Comparison of ENCODE assay signal across 8 mouse cellular contexts in the genomic region with DNA sequence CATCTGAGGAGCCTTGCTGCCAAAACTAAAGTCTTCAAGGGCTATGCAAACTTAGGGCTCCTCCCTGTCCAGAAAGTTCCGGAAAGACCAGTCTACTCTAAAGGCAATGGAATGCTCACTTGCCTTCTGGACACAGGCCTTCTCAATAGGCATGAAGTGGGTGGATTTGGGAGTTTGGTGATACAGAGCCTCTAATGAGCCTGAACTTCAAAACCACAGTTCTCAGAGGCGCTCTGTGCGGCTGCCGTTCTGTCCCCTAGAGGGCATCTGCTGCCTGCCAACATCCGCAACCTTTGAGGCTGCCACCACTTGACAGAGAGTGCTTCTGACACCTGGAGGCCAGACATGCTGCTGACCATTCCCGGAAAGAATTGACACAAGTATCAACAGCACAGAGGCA. TPM values are rescaled to one million over a fixed set of nuclear protein-coding genes. Genes with fewer than 3 reads are reported as not detected.
DNase-seq lines count a peak whose midpoint lies in the region; ATAC-seq and TF ChIP-seq lines count a peak whose summit lies in the region.

No protein-coding gene starts in this region.

- H3K4me3 ChIP-seq in heart, embryonic 12.5 days, result no peak overlapping the region
- H3K4me3 ChIP-seq in ES-Bruce4 (ENCODE audit: low read depth, low read length), result no peak overlapping the region
- H3K4me3 ChIP-seq in forebrain, embryonic 15.5 days, result no peak overlapping the region

- no peak for TF ChIP-seq EP300 in ES-Bruce4 (IDR thresholded peaks at IDR 0.05; ENCODE audit: insufficient read depth, low read depth, low read length)

- no peak overlapping the region for H3K27ac ChIP-seq in heart, embryonic 12.5 days (ENCODE audit: poor library complexity, severe bottlenecking)
- no peak overlapping the region for H3K27ac ChIP-seq in ES-Bruce4 (ENCODE audit: insufficient read depth, low read length)
- H3K27ac ChIP-seq in forebrain, embryonic 15.5 days (replicated peaks), result no peak overlapping the region

- no peak for ATAC-seq in heart, embryonic 12.5 days (ENCODE audit: insufficient number of reproducible peaks, low FRiP score)
- peak; percentile 49; the same call in 1 of the 2 replicates for ATAC-seq in megakaryocyte-erythroid progenitor cell, adult 5-6 weeks (replicated peaks; ENCODE audit: low FRiP score, low TSS enrichment, poor library complexity, severe bottlenecking)
- ATAC-seq in forebrain, embryonic 15.5 days (replicated peaks), result no peak

- no peak overlapping the region for H3K4me2 ChIP-seq in heart, embryonic 12.5 days
- no peak overlapping the region for H3K4me2 ChIP-seq in forebrain, embryonic 15.5 days (replicated peaks)

- H3K9ac ChIP-seq in heart, embryonic 12.5 days, result no peak overlapping the region
- no peak overlapping the region for H3K9ac ChIP-seq in ES-Bruce4 (ENCODE audit: low read depth, poor library complexity, severe bottlenecking)
- no peak overlapping the region for H3K9ac ChIP-seq in forebrain, embryonic 15.5 days (replicated peaks)

- DNase-seq in heart, postnatal 4 days, result peak; percentile 50
- peak; percentile 39 for DNase-seq in forelimb bud, embryonic 11.5 days (ENCODE audit: low read depth, low spot score)
- no peak for DNase-seq in ovary, postnatal 10 days (ENCODE audit: low spot score)
- DNase-seq in spleen, postnatal 4 days (ENCODE audit: low spot score in 2 of 2), result no peak

- peaks cover 5% of the 10 kb centered on the region; the same call in 1 of the 2 replicates for H3K4me1 ChIP-seq in heart, embryonic 12.5 days (replicated peaks)
- no peaks in the 10 kb centered on the region for H3K4me1 ChIP-seq in ES-Bruce4 (ENCODE audit: control insufficient read depth, insufficient read depth, low read length)
- H3K4me1 ChIP-seq in forebrain, embryonic 15.5 days, result peaks cover 17% of the 10 kb centered on the region

- peak; percentile 51 for TF ChIP-seq CTCF in ES-Bruce4 (IDR thresholded peaks at IDR 0.05; ENCODE audit: low read depth, low read length)

- peaks cover 28% of the 10 kb centered on the region for H3K36me3 ChIP-seq in heart, embryonic 12.5 days
- H3K36me3 ChIP-seq in ES-Bruce4 (ENCODE audit: control insufficient read depth, insufficient read depth, low read length, poor library complexity, severe bottlenecking), result no peaks in the 10 kb centered on the region
- no peaks in the 10 kb centered on the region for H3K36me3 ChIP-seq in forebrain, embryonic 15.5 days

- peaks cover 9% of the 10 kb centered on the region for H3K9me3 ChIP-seq in heart, embryonic 12.5 days (replicated peaks)
- no peaks in the 10 kb centered on the region for H3K9me3 ChIP-seq in ES-Bruce4 (replicated peaks; ENCODE audit: control insufficient read depth, insufficient read depth, low read length, poor library complexity, severe bottlenecking)
- no peaks in the 10 kb centered on the region for H3K9me3 ChIP-seq in forebrain, embryonic 15.5 days

- peaks cover 3% of the 10 kb centered on the region; the same call in 1 of the 2 replicates for H3K27me3 ChIP-seq in heart, embryonic 12.5 days (replicated peaks)
- H3K27me3 ChIP-seq in ES-Bruce4 (ENCODE audit: control insufficient read depth, insufficient read depth, low read length, poor library complexity, severe bottlenecking), result no peaks in the 10 kb centered on the region
- no peaks in the 10 kb centered on the region for H3K27me3 ChIP-seq in forebrain, embryonic 15.5 days

- no peak for TF ChIP-seq POLR2A in ES-Bruce4 (IDR thresholded peaks at IDR 0.05; ENCODE audit: insufficient read depth, low read length)

- WGBS in heart, embryonic 12.5 days, result 35% methylated on average over 6 of the region's 6 CpGs
- WGBS in forebrain, embryonic 15.5 days, result 40% methylated on average over 6 of the region's 6 CpGs

RNA-seq across cellular contexts. Expression of a gene that starts 40.5 kb away (rescaled TPM):
- 100 to 1,000 TPM; 261 to 291 TPM for total RNA-seq in heart, postnatal 4 days (2021)
- 23.2 and 26.3 TPM in 2 replicates for polyA plus RNA-seq in heart, embryonic 12.5 days (2016; fragmentation: Nextera tagmentation; extraction: Ambion mirVana)
- polyA plus RNA-seq in ES-Bruce4 (2011; ENCODE audit: insufficient read depth, insufficient read length, low read depth, missing spikeins), result not detected in 2 replicates
- total RNA-seq in megakaryocyte-erythroid progenitor cell, adult 5-6 weeks (2014; fragmentation: Nextera tagmentation), result 0.13 TPM in 1 of 2 replicates, not detected in the other
- 0.09 and 0.15 TPM in 2 replicates for total RNA-seq in megakaryocyte-erythroid progenitor cell, adult 5-6 weeks (2017)
- 0.41 and 0.45 TPM in 2 replicates for polyA plus RNA-seq in forebrain, embryonic 15.5 days (2015; fragmentation: Nextera tagmentation; extraction: Ambion mirVana)

RNA-seq across cellular contexts. Expression of a gene that starts 47.6 kb away (rescaled TPM):
- total RNA-seq in heart, postnatal 4 days (2021), result 10 to 100 TPM; 26.1 to 26.4 TPM
- polyA plus RNA-seq in heart, embryonic 12.5 days (2016; fragmentation: Nextera tagmentation; extraction: Ambion mirVana), result 31.6 and 33.9 TPM in 2 replicates
- polyA plus RNA-seq in ES-Bruce4 (2011; ENCODE audit: insufficient read depth, insufficient read length, low read depth, missing spikeins), result 17.0 and 19.8 TPM in 2 replicates
- 18.6 and 31.0 TPM in 2 replicates for total RNA-seq in megakaryocyte-erythroid progenitor cell, adult 5-6 weeks (2014; fragmentation: Nextera tagmentation)
- 30.9 and 31.3 TPM in 2 replicates for total RNA-seq in megakaryocyte-erythroid progenitor cell, adult 5-6 weeks (2017)
- polyA plus RNA-seq in forebrain, embryonic 15.5 days (2015; fragmentation: Nextera tagmentation; extraction: Ambion mirVana), result 14.7 TPM in 2 replicates

Comparison
In these comparisons a context has a peak if more than half of its experiments do, and no peak if none do; other contexts are left out.
1. DNase-seq: peak in heart, postnatal 4 days (single experiment) and forelimb bud, embryonic 11.5 days (single experiment); none in ovary, postnatal 10 days (single experiment) and spleen, postnatal 4 days (0 of 2).
2. RNA of a gene that starts 40.5 kb away (polyA plus RNA-seq): 23.2 to 26.3 TPM in heart, embryonic 12.5 days; 0.41 to 0.45 TPM in forebrain, embryonic 15.5 days and not detected in ES-Bruce4; every median in the first group is over 10 times any median in the second.